Mouse (Mus musculus): ENCODE measurements around the gene Carm1.
"Not testable (repeated sequence)": the region's sequence is repeated elsewhere in the genome, so short reads cannot be mapped to it uniquely, and the experiment has no call there.

Gene Carm1

GRCm38 (mm10) chr9:21539981-21540753, 6.5 kb upstream of the Carm1 start:
- DNase-seq: peak; percentile 19

DNA sequence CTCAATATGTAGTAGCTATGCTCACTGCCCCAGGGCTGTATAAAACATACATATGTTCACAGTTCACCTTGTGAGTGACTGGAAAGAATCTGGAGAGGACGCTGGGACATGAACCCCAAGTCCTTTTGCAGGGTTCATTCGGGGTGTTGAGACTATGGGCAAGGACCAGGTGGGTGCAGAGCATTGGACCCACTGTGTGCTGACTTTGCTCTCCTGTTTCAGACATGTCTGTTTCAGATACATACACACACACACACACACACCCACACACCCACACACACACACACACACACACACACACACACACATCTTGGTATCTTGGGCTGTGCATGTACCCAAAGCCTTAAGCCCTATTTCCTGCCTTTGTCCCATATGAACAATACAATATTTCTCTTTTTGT, 4.7 kb upstream of the Carm1 start:
- DNase-seq: not testable (repeated sequence)

- peak; percentile 12 for DNase-seq
Measured at GRCm38 (mm10) chr9:21545351-21545915, 1.3 kb upstream of the Carm1 start.

- DNase-seq: peak; percentile 99
Measured at GRCm38 (mm10) chr9:21545916-21546788, 542 bp upstream of the Carm1 start.

DNA sequence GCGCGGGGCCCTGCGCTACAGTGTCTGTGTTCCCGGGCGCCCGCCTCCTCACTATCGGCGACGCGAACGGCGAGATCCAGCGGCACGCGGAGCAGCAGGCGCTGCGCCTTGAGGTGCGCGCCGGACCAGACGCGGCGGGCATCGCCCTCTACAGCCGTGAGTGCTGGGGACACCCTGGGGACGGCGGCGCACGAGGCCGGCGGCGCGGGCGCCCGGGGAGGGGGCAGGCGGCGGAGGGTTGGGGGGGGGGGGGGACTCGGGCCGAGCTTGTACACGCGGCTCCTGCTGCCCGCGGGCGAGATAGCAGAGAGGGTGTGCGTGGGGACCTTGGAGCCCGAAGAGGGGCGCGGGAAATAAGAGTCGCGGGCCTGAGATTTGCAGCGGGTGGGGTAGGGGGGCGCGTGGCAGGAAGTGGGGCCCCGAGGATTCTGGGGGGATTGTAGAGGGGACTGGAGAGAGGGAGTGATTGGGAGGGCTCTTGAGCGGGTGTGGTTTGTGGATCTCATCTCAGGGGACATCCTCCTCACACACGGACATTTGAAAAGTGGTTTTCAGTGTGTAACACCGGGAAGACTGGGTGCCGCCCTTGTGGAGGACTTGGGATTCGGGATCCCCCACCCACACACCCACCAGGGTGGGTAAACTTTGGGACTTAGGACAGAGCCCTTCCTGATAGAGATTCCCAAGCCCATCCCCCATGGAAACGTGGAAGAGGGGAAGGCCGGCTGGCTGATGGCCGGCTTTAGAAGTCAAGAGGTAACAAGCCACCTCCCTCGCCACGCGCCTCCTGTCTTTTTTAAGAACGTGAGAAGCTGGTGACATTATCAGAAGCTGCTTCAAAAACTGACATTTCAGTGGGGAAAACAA, 614 bp downstream of the Carm1 start:
- peak; percentile 59 for DNase-seq

- no peak for DNase-seq
Measured at GRCm38 (mm10) chr9:21551049-21551448, 4.4 kb downstream of the Carm1 start.

- DNase-seq: no peak
Measured at GRCm38 (mm10) chr9:21553607-21554273, 7.0 kb downstream of the Carm1 start.

DNA sequence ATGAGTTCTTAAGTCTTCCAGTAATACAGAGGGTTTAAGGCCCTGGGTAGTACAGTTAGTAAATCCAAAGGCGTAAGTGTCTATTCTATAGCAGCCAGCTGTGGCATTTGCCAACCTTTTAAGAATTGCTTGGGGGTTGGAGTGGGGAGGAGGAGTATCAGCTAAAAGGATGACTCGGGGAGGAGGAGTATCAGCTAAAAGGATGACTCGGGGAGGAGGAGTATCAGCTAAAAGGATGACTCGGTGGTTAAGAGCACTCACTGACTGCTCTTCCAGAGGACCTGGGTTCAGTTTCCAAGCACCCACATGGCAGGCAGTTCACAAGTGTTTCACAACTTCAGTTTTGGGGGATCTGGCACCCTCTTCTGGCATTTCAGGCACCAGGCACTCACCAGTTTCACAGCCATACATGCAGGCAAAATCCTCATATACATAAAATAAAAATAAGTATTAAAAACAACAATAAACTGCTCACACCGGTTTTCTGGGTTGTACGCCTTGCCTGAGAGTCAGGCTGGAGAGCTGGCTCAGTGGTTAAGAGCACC, 8.6 kb downstream of the Carm1 start:
- no peak for DNase-seq

GRCm38 (mm10) chr9:21556996-21557395, 10.3 kb downstream of the Carm1 start:
- DNase-seq: peak; percentile 7

GRCm38 (mm10) chr9:21557556-21557955, 10.9 kb downstream of the Carm1 start:
- no peak for DNase-seq

DNA sequence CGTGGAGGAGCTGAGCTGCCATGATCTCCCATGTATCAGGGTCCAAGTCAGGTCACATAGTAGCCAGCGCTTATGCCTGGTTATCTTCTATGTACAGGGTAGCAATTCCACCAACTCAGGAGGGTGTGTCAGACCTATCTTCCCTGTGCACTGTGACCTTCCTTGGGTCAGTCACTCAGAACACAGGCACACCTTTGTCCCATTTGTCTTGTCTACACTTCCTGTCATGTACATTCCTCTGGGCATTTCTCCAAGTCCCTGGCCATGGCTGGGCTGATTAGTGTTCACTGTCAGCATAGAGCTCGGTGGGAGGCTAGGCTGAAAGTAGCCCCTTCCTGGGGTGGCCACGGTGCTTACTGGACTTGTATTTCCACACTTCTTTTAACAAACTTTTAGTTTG, 11.7 kb downstream of the Carm1 start:
- peak; percentile 25 for DNase-seq

DNA sequence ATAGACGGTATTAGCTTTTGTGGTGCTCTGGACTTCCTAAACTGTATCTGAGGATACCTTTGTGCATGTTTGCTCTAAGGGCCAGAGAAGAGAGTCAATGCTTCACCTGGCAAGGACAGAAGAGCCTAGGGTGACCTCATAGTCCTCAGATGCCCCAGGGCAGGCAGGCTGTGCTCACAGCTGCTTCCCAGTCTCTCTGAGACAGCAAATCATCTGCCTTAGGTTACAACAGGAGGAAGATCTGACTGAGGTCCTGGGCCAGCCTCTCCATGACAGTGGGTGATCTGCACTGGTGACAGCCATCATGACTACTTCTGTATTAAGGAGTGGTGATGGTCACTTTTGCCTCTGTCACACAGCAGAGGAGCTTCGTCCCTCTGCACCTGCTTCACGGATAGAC, 12.5 kb downstream of the Carm1 start:
- no peak for DNase-seq

- DNase-seq: peak; percentile 21
Measured at GRCm38 (mm10) chr9:21564420-21564819, 17.7 kb downstream of the Carm1 start.

- DNase-seq: no peak
Measured at GRCm38 (mm10) chr9:21565004-21565586, 18.4 kb downstream of the Carm1 start.

GRCm38 (mm10) chr9:21566538-21566937, 19.8 kb downstream of the Carm1 start:
- no peak for DNase-seq

DNA sequence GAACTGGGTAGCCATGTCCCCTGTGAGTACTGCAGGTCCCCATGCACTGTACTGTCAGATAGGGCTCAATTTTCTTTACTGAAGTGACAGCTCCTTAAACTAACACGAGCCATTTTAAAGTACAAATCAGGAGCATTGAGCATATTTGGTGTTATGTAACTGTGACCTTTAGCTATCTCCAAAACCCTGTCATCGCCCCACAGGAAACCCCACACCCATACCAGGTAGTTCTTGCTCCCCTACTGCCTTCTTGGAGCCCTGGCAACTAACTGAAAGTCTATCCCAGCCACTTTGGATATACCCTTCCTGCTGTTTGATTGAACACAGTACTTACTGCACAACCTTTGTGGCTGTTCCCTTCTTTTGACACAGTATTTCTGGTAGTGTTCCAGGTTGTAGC, 20.4 kb downstream of the Carm1 start:
- DNase-seq: no peak

DNA sequence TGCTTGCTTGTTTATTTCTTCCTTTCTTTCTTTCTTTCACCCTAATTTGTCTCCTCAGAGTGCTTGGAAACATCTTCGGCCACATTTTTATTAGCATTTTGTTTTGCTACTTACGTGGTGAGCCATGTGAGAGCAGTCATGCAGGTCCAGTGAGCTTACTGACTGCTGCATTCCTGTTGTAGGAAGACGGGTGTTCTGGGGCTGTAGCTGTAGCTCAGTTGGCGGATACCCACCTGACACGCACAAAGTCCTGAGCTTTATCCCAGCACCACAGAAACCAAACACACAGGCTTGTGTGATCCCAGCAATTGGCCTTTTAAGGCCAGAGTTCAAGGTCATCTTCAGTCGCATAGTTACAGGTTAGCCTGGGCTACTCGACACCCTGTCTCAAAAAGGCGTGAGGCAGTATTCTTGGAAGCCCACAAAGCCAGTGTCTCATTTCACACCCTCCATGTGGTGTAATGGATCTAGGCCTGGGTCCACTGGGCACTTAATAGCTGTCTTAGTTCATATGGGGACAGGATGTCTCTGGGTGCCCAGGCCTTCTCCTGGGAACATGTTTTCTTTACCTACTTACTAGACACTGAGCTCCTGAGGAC, 22.1 kb downstream of the Carm1 start:
- no peak for DNase-seq

DNA sequence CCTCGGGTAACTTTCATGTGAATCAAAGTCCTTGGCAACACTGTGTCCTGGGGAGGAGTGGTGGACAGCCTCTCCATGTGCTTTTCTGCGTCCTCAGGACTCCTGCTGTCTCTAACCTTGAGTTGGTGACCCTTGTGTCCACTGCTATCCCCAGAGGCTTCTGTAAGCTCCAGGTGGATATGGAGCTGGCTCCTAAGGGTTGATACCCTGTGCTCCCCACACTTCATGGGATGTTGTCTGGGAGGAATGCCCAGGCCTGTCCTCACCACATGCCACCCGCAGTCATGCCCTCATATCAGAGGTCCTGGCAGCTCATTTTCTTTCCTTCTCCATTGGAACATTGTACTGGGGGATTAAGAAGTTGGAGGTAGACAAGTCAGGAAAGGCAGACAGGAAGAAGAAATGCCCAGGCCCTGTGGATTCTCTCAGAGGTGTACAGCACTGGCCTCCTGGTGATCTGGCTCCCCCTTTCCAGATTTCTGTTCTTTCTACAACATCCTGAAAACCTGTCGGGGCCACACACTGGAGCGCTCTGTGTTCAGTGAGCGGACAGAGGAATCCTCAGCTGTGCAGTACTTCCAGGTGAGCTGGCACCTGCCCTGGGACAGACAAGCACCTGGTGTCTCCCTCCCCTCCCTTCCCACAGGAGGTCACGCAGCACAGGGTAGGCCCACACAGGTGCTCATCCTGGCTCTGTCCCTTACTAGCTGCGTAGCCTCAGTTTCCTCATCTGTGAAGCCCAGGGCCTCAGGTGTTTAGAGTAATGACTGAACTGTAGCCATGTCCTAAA, 27.5 kb downstream of the Carm1 start:
- no peak for DNase-seq

DNA sequence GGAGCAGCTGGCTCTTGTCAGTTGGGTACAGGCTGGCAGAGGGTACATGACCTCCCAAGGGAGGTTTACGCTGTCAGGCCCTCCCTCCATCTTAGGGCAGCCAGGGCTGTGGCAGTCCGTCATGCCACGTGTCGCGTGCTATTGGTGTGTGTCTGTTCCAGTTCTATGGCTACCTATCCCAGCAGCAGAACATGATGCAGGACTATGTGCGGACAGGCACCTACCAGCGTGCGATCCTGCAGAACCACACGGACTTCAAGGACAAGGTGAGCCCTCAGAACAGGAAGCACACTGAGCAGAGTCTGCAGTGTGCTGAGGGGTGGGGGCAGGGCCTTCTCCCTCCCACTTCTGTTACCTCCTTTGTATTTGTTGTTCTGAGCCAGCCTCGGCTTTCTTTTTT, 28.6 kb downstream of the Carm1 start:
- no peak for DNase-seq

- no peak for DNase-seq
Measured at GRCm38 (mm10) chr9:21576286-21576685, 29.6 kb downstream of the Carm1 start.
